Mouse (Mus musculus) thymus, adult 2 months (tissue): ENCODE measurements at regions not wholly inside any gene's neighbourhood (a gene's known extent, or its start where the extent isn't known, plus 50 kb on each side); places are given as distances from the start of the nearest gene placed in this dataset.

ENCODE experiments used
- CTCF ChIP-seq: fragments of 200-500 bp; IDR thresholded peaks from 2 replicates; pipeline ENCODE4 v1.5.1; 2012; ENCODE audit warnings: mild to moderate bottlenecking, control low read depth, low read length, moderate library complexity, borderline replicate concordance; ENCODE audit not compliant: control insufficient read depth, poor library complexity, insufficient read depth; ENCODE audit errors: extremely low read depth
- POLR2A ChIP-seq: fragments of 200-500 bp; IDR thresholded peaks from 2 replicates; pipeline ENCODE4 v1.6.1; 2012; ENCODE audit warnings: mild to moderate bottlenecking, low read length, control low read depth, moderate library complexity; ENCODE audit not compliant: control insufficient read depth, poor library complexity, insufficient read depth; ENCODE audit errors: extremely low read depth

- TF ChIP-seq POLR2A (no peak), CTCF (no peak)
These were observed 282.8 kb upstream of the Zmiz1 start for GRCm38 (mm10) chr14:25176206-25176605.
